Mouse (Mus musculus): ENCODE results near the gene Vmn1r225.
"Not testable (repeated sequence)": the region's sequence is repeated elsewhere in the genome, so short reads cannot be mapped to it uniquely, and the experiment has no call there.

Gene Vmn1r225

GRCm38 (mm10) chr17:20497858-20498257 is at the start of gene Vmn1r225:
Vmn1r225 (plus strand) TSS chr17:20498158.
- DNase-seq (ENCODE audit: low spot score), result no peak

GRCm38 (mm10) chr17:20473311-20473710 is 24.6 kb upstream of the Vmn1r225 start:
- no peak for DNase-seq (ENCODE audit: low spot score)

GRCm38 (mm10) chr17:20481231-20481630 is 16.7 kb upstream of the Vmn1r225 start, which contains the start of gene Vmn2r108:
Vmn2r108 (minus strand) TSS chr17:20481331.
- no peak for DNase-seq (ENCODE audit: low spot score)

- not testable (repeated sequence) for DNase-seq (ENCODE audit: low spot score)
Observed at GRCm38 (mm10) chr17:20508247-20508646, 10.3 kb downstream of the Vmn1r225 start.
